Mouse (Mus musculus): ENCODE data around the gene 1190002N15Rik. TPM values are rescaled to one million over a fixed set of nuclear protein-coding genes. Genes with fewer than 3 reads are reported as not detected.

The 1190002N15Rik gene
- total RNA-seq (2023), result 1 to 10 TPM; 5.1 to 5.8 TPM

DNA sequence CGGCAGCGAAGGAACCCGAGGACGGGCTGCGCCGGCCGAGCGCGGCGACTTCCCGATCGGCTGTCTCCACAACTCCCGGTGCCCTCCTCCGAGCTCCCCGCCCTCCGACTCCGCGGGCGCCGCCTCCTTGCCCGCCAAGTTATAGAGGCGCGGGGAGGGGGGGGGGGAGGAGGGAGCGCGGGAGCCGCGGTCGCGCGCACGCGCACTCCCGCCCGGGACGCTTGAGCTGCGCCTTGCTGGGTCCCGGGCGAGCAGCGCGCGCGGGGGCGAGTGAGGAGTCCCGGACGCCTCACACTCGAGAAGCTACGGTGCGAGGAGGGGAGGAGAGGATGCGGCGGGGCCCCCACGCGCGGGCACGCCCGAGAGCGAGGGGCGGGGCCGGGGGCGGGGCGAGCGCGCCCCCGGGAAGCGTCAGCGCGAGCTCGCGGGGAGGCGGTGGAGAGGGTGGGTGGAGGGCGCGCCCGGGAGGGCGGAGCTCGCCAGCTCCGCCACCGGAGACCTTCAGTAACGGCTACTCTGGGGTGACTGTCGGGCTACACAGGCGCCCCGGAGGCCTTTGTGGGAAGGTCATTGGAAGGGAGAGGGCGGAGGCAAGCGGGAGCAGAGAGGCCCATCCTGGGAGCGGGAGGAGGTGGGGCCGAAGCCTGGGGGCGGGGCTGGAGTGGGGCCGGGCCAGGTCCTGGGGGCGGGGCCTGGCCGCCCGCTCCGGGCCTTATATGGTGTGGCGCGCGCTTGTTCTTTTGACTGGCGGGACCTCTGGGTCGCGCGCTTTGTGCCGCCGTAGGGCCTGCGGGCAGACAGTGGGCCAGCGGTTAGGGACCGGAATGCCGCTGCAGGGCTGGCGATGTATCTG is at the start of gene 1190002N15Rik:
TSS of gene 1190002N15Rik (minus strand) at position 112 of the 853 bp plus-strand sequence.

Other genes starting within 250 kb of the 1190002N15Rik start
- gene Slc9a9, start 131.8 kb upstream of the 1190002N15Rik start, total RNA-seq (2023), result 10 to 100 TPM; 37.3 to 43.1 TPM

Data from neutrophil, adult 59 days (primary cell).